Mouse (Mus musculus): ENCODE measurements around the gene E330021D16Rik.

Gene E330021D16Rik

GRCm38 (mm10) chr6:136418889-136419835 is 3.8 kb upstream of the E330021D16Rik start:
- no peak for DNase-seq

GRCm38 (mm10) chr6:136418333-136418848 is 3.0 kb upstream of the E330021D16Rik start:
- DNase-seq: no peak

- DNase-seq: no peak
These were observed 2.5 kb upstream of the E330021D16Rik start for GRCm38 (mm10) chr6:136417864-136418263.

- no peak for DNase-seq
These were observed 1.5 kb downstream of the E330021D16Rik start for GRCm38 (mm10) chr6:136413856-136414362.

- no peak for DNase-seq
These were observed 7.7 kb downstream of the E330021D16Rik start for GRCm38 (mm10) chr6:136407608-136408192.

GRCm38 (mm10) chr6:136396860-136397259 is 18.5 kb downstream of the E330021D16Rik start:
- DNase-seq: no peak

- DNase-seq: no peak
These were observed 25.1 kb downstream of the E330021D16Rik start for GRCm38 (mm10) chr6:136390262-136390661.

- no peak for DNase-seq
These were observed 30.1 kb downstream of the E330021D16Rik start for GRCm38 (mm10) chr6:136385287-136385686.

- DNase-seq: no peak
These were observed 32.2 kb downstream of the E330021D16Rik start for GRCm38 (mm10) chr6:136383218-136383617.

GRCm38 (mm10) chr6:136376097-136376496 is 39.3 kb downstream of the E330021D16Rik start:
- DNase-seq: no peak

- no peak for DNase-seq
These were observed 50.8 kb downstream of the E330021D16Rik start for GRCm38 (mm10) chr6:136364430-136365098.

GRCm38 (mm10) chr6:136364008-136364407 is 51.4 kb downstream of the E330021D16Rik start:
- DNase-seq: no peak

- no peak for DNase-seq
These were observed 52.1 kb downstream of the E330021D16Rik start for GRCm38 (mm10) chr6:136363313-136363712.

GRCm38 (mm10) chr6:136358471-136358870 is 56.9 kb downstream of the E330021D16Rik start:
- DNase-seq: no peak

- DNase-seq: peak in 1 of 2 experiments; percentile 27
These were observed 61.8 kb downstream of the E330021D16Rik start for GRCm38 (mm10) chr6:136353399-136354184.
